Mouse (Mus musculus) midbrain, embryonic 11.5 days (tissue): ENCODE data around the gene Rab26. TPM values are rescaled to one million over a fixed set of nuclear protein-coding genes. Genes with fewer than 3 reads are reported as not detected.
A peak's percentile ranks its signal among the peaks of the same experiment; 100 is the strongest.

ENCODE experiments used
- ATAC-seq: fragments of 200-750 bp; cut with Nextera tagmentation; 2 replicates; pipeline ENCODE4 v1.8.0; 2017; ENCODE audit warnings: moderate TSS enrichment, moderate library complexity; ENCODE audit not compliant: low FRiP score
- DNase-seq: peaks from one replicate; pipeline ENCODE4 v3.0.0; 2015; ENCODE audit warnings: low spot score; ENCODE audit errors: missing footprints
- H3K27ac ChIP-seq: fragments of 300-500 bp; sonication (generic); 2 replicates; pipeline ENCODE4 v1.5.1; 2014; ENCODE audit warnings: low read depth, low read length
- H3K27me3 ChIP-seq: fragments of 300-500 bp; sonication (generic); 2 replicates; pipeline ENCODE4 v1.6.1; 2014; ENCODE audit warnings: mild to moderate bottlenecking, low read length, moderate library complexity, mixed read lengths; ENCODE audit not compliant: control insufficient read depth, insufficient read depth
- H3K36me3 ChIP-seq: fragments of 300-500 bp; sonication (generic); 2 replicates; pipeline ENCODE4 v1.6.1; 2014; ENCODE audit warnings: mild to moderate bottlenecking, low read length, moderate library complexity, mixed read lengths; ENCODE audit not compliant: control insufficient read depth, insufficient read depth
- H3K4me1 ChIP-seq: fragments of 300-500 bp; sonication (generic); 2 replicates; pipeline ENCODE4 v1.6.1; 2014; ENCODE audit warnings: low read length; ENCODE audit not compliant: control insufficient read depth, insufficient read depth
- H3K4me2 ChIP-seq: fragments of 300-500 bp; sonication (generic); 2 replicates; pipeline ENCODE4 v1.6.1; 2014; ENCODE audit warnings: mild to moderate bottlenecking, moderate library complexity
- H3K4me3 ChIP-seq: fragments of 300-500 bp; sonication (generic); 2 replicates; pipeline ENCODE4 v1.5.1; 2014; ENCODE audit warnings: low read depth, low read length
- H3K9ac ChIP-seq: fragments of 300-500 bp; sonication (generic); 2 replicates; pipeline ENCODE4 v1.6.1; 2014; ENCODE audit warnings: low read length
- H3K9me3 ChIP-seq: fragments of 300-500 bp; sonication (generic); 2 replicates; pipeline ENCODE4 v1.6.1; 2016; ENCODE audit warnings: low read length; ENCODE audit not compliant: control insufficient read depth
- WGBS: fragments of 180-500 bp; shearing (Covaris S2); extraction: QIAGEN DNeasy Blood & Tissue Kit; methylation state at CpG from one replicate; pipeline ENCODE4 v1.1.7; 2014; 5-methylcytosine and 5-hydroxymethylcytosine counted together
- polyA plus RNA-seq: library from polyadenylated mRNA; unstranded; fragments of >200 nt; fragmentation: Nextera tagmentation; extraction: Ambion mirVana; gene quantifications from 2 replicates; pipeline ENCODE4 v1.2.1, GENCODE M21; 2014

Gene Rab26
- polyA plus RNA-seq, 1 experiment from 2014 or later: 2.2 TPM

- no peaks in the 10 kb centered on the region for H3K9me3 ChIP-seq
- no peak overlapping the region for H3K27ac ChIP-seq
- H3K4me1 ChIP-seq: peaks cover 1% of the 10 kb centered on the region
- no peak overlapping the region for H3K4me2 ChIP-seq
- WGBS: 93% methylated on average over 4 of the region's 4 CpGs
- ATAC-seq (no peak), DNase-seq (no peak)
- H3K9ac ChIP-seq: no peak overlapping the region
- H3K4me3 ChIP-seq: no peak overlapping the region
- no peaks in the 10 kb centered on the region; the same call in 1 of the 2 replicates for H3K36me3 ChIP-seq
- no peaks in the 10 kb centered on the region for H3K27me3 ChIP-seq
Measured at GRCm38 (mm10) chr17:24564422-24564821, 30.4 kb upstream of the Rab26 start.

- Histone ChIP-seq H3K27me3 (no peaks in the 10 kb centered on the region), H3K4me3 (no peak overlapping the region), H3K4me1 (peaks cover 9% of the 10 kb centered on the region), H3K27ac (no peak overlapping the region), H3K9ac (no peak overlapping the region), H3K9me3 (no peaks in the 10 kb centered on the region), H3K4me2 (no peak overlapping the region), H3K36me3 (no peaks in the 10 kb centered on the region; the same call in 1 of the 2 replicates)
- ATAC-seq (no peak), DNase-seq (no peak)
- 91% methylated on average over 5 of the region's 5 CpGs for WGBS
Measured at GRCm38 (mm10) chr17:24563638-24564037, 29.6 kb upstream of the Rab26 start.

- no peak overlapping the region for H3K4me3 ChIP-seq
- no peak overlapping the region for H3K4me2 ChIP-seq
- no peak for DNase-seq
- no peaks in the 10 kb centered on the region for H3K27me3 ChIP-seq
- peaks cover 17% of the 10 kb centered on the region for H3K4me1 ChIP-seq
- H3K9ac ChIP-seq: no peak overlapping the region
- H3K36me3 ChIP-seq: no peaks in the 10 kb centered on the region; the same call in 1 of the 2 replicates
- ATAC-seq: no peak
- H3K9me3 ChIP-seq: no peaks in the 10 kb centered on the region
- no peak overlapping the region for H3K27ac ChIP-seq
- 92% methylated on average over 2 of the region's 2 CpGs for WGBS
Measured at GRCm38 (mm10) chr17:24561592-24561991, 27.6 kb upstream of the Rab26 start.

GRCm38 (mm10) chr17:24560301-24561028, 26.5 kb upstream of the Rab26 start:
- H3K36me3 ChIP-seq: no peaks in the 10 kb centered on the region; the same call in 1 of the 2 replicates
- no peak for DNase-seq
- 95% methylated on average over 5 of the region's 5 CpGs for WGBS
- peaks cover 17% of the 10 kb centered on the region for H3K4me1 ChIP-seq
- no peak overlapping the region for H3K9ac ChIP-seq
- H3K9me3 ChIP-seq: no peaks in the 10 kb centered on the region
- H3K4me3 ChIP-seq: no peak overlapping the region
- no peak overlapping the region for H3K27ac ChIP-seq
- no peaks in the 10 kb centered on the region for H3K27me3 ChIP-seq
- no peak for ATAC-seq
- H3K4me2 ChIP-seq: no peak overlapping the region

- H3K4me2 ChIP-seq: peak overlapping the region; percentile 15; the same call in 1 of the 2 replicates
Measured at GRCm38 (mm10) chr17:24559146-24559545, 25.1 kb upstream of the Rab26 start.

GRCm38 (mm10) chr17:24558600-24559099, 24.6 kb upstream of the Rab26 start:
- 35% methylated on average over 4 of the region's 4 CpGs for WGBS
- Histone ChIP-seq H3K4me3 (no peak overlapping the region), H3K27me3 (no peaks in the 10 kb centered on the region), H3K4me1 (peaks cover 17% of the 10 kb centered on the region), H3K27ac (peak overlapping the region; percentile 84), H3K9ac (peak overlapping the region; percentile 34; the same call in 1 of the 2 replicates), H3K36me3 (no peaks in the 10 kb centered on the region; the same call in 1 of the 2 replicates), H3K9me3 (no peaks in the 10 kb centered on the region), H3K4me2 (peak overlapping the region; percentile 15; the same call in 1 of the 2 replicates)
- ATAC-seq (peak; percentile 79), DNase-seq (peak; percentile 84)

More at GRCm38 (mm10) chr17:24559146-24559545, 25.1 kb upstream of the Rab26 start:
- 63% methylated on average over 3 of the region's 3 CpGs for WGBS
- H3K36me3 ChIP-seq: no peaks in the 10 kb centered on the region; the same call in 1 of the 2 replicates
- H3K4me3 ChIP-seq: no peak overlapping the region
- DNase-seq (peak; percentile 84), ATAC-seq (peak; percentile 48; the same call in 1 of the 2 replicates)
- H3K27me3 ChIP-seq: no peaks in the 10 kb centered on the region
- H3K9ac ChIP-seq: peak overlapping the region; percentile 34; the same call in 1 of the 2 replicates
- no peaks in the 10 kb centered on the region for H3K9me3 ChIP-seq
- H3K4me1 ChIP-seq: peaks cover 17% of the 10 kb centered on the region
- peak overlapping the region; percentile 84 for H3K27ac ChIP-seq

- no peak overlapping the region for H3K4me2 ChIP-seq
- ATAC-seq: no peak
- WGBS: 93% methylated on average over 7 of the region's 7 CpGs
- H3K27ac ChIP-seq: no peak overlapping the region
- H3K9ac ChIP-seq: no peak overlapping the region
- no peaks in the 10 kb centered on the region; the same call in 1 of the 2 replicates for H3K36me3 ChIP-seq
- DNase-seq: no peak
- no peaks in the 10 kb centered on the region for H3K9me3 ChIP-seq
- H3K27me3 ChIP-seq: no peaks in the 10 kb centered on the region
- no peak overlapping the region for H3K4me3 ChIP-seq
- H3K4me1 ChIP-seq: peaks cover 17% of the 10 kb centered on the region
Measured at GRCm38 (mm10) chr17:24557091-24557490, 23.1 kb upstream of the Rab26 start.

GRCm38 (mm10) chr17:24551050-24551444, 17.0 kb upstream of the Rab26 start:
- 57% methylated on average over 3 of the region's 3 CpGs for WGBS

GRCm38 (mm10) chr17:24550416-24551049, 16.5 kb upstream of the Rab26 start:
- H3K9me3 ChIP-seq: no peaks in the 10 kb centered on the region
- peak overlapping the region; percentile 82 for H3K9ac ChIP-seq
- peak overlapping the region; percentile 94 for H3K27ac ChIP-seq
- H3K27me3 ChIP-seq: peaks cover 14% of the 10 kb centered on the region
- under 1% methylated on average over 44 of the region's 44 CpGs for WGBS
- peaks cover 12% of the 10 kb centered on the region for H3K4me1 ChIP-seq
- H3K4me2 ChIP-seq: peak overlapping the region; percentile 75
- DNase-seq: peak; percentile 96
- peak; percentile 88 for ATAC-seq
- H3K36me3 ChIP-seq: no peaks in the 10 kb centered on the region
- peak overlapping the region; percentile 69 for H3K4me3 ChIP-seq

More at GRCm38 (mm10) chr17:24551050-24551444, 17.0 kb upstream of the Rab26 start:
- no peaks in the 10 kb centered on the region for H3K36me3 ChIP-seq
- peak overlapping the region; percentile 82 for H3K9ac ChIP-seq
- H3K4me3 ChIP-seq: peak overlapping the region; percentile 69
- peaks cover 14% of the 10 kb centered on the region for H3K27me3 ChIP-seq
- peak overlapping the region; percentile 94 for H3K27ac ChIP-seq
- H3K4me2 ChIP-seq: peak overlapping the region; percentile 75
- H3K9me3 ChIP-seq: no peaks in the 10 kb centered on the region
- no peak for ATAC-seq
- H3K4me1 ChIP-seq: peaks cover 12% of the 10 kb centered on the region
- no peak for DNase-seq
